Mouse (Mus musculus) lung, embryonic 14.5 days (tissue): ENCODE measurements around the gene Tspan10. TPM values are rescaled to one million over a fixed set of nuclear protein-coding genes. Genes with fewer than 3 reads are reported as not detected.
"Not testable (repeated sequence)": the region's sequence is repeated elsewhere in the genome, so short reads cannot be mapped to it uniquely, and the experiment has no call there.

ENCODE experiments used
- ATAC-seq: fragments of 200-750 bp; cut with Nextera tagmentation; 2 replicates; pipeline ENCODE4 v1.8.0; 2017; ENCODE audit warnings: mild to moderate bottlenecking, moderate TSS enrichment, moderate library complexity; ENCODE audit not compliant: insufficient read depth
- DNase-seq: peaks from one replicate; pipeline ENCODE4 v3.0.0-alpha.2; 2015
- H3K27ac ChIP-seq: fragments of 300-500 bp; sonication (generic); 2 replicates; pipeline ENCODE4 v1.5.1; 2014; ENCODE audit warnings: low read depth, mild to moderate bottlenecking, moderate library complexity
- H3K27me3 ChIP-seq: fragments of 300-500 bp; sonication (generic); 2 replicates; pipeline ENCODE4 v1.6.1; 2014; ENCODE audit warnings: low read length, control low read depth; ENCODE audit not compliant: insufficient read depth
- H3K36me3 ChIP-seq: fragments of 300-500 bp; sonication (generic); 2 replicates; pipeline ENCODE4 v1.6.1; 2014; ENCODE audit warnings: control low read depth; ENCODE audit not compliant: insufficient read depth
- H3K4me1 ChIP-seq: fragments of 300-500 bp; sonication (generic); 2 replicates; pipeline ENCODE4 v1.6.1; 2014; ENCODE audit warnings: antibody characterized with exemption, control low read depth; ENCODE audit not compliant: insufficient read depth
- H3K4me2 ChIP-seq: fragments of 300-500 bp; sonication (generic); 2 replicates; pipeline ENCODE4 v1.6.1; 2014; ENCODE audit warnings: mild to moderate bottlenecking
- H3K4me3 ChIP-seq: fragments of 300-500 bp; sonication (generic); 2 replicates; pipeline ENCODE4 v1.5.1; 2014; ENCODE audit warnings: low read depth, low read length
- H3K9ac ChIP-seq: fragments of 300-500 bp; sonication (generic); 2 replicates; pipeline ENCODE4 v1.6.1; 2014
- H3K9me3 ChIP-seq: fragments of 300-500 bp; sonication (generic); 2 replicates; pipeline ENCODE4 v1.6.1; 2016; ENCODE audit warnings: low read depth, low read length, control low read depth
- CTCF ChIP-seq: IDR thresholded peaks from 2 replicates; pipeline ENCODE4 v1.5.1; 2016; ENCODE audit warnings: antibody characterized with exemption, low read depth
- WGBS: fragments of 180-500 bp; shearing (Covaris S2); extraction: QIAGEN DNeasy Blood & Tissue Kit; methylation state at CpG from one replicate; pipeline ENCODE4 v1.1.7; 2014; 5-methylcytosine and 5-hydroxymethylcytosine counted together
- polyA plus RNA-seq: library from polyadenylated mRNA; unstranded; fragments of >200 nt; fragmentation: Nextera tagmentation; extraction: Ambion mirVana; gene quantifications from 2 replicates; pipeline ENCODE4 v1.2.1, GENCODE M21; 2014

The Tspan10 gene
- polyA plus RNA-seq: not detected in 2 replicates

GRCm38 (mm10) chr11:120442344-120442743, at the start of gene Tspan10:
Gene Tspan10, plus strand, starts transcription at chr11:120442644.
- Histone ChIP-seq H3K27ac (no peak within 1 kb of the TSS), H3K9me3 (no peaks in the 10 kb centered on the region), H3K4me3 (no peak within 1 kb of the TSS), H3K27me3 (no peaks in the 10 kb centered on the region), H3K36me3 (no peaks in the 10 kb centered on the region), H3K4me1 (no peaks in the 10 kb centered on the region), H3K9ac (no peak within 1 kb of the TSS), H3K4me2 (no peak within 1 kb of the TSS)
- no peak for TF ChIP-seq CTCF
- ATAC-seq (no peak), DNase-seq (no peak)
- 84% methylated on average over 3 of the region's 3 CpGs for WGBS

- DNase-seq: no peak
- H3K4me2 ChIP-seq: no peak overlapping the region
- 80% methylated on average over 4 of the region's 4 CpGs for WGBS
- H3K9me3 ChIP-seq: no peaks in the 10 kb centered on the region
- H3K9ac ChIP-seq: no peak overlapping the region
- peaks cover 66% of the 10 kb centered on the region for H3K36me3 ChIP-seq
- H3K4me1 ChIP-seq: no peaks in the 10 kb centered on the region
- ATAC-seq: no peak
- no peak for TF ChIP-seq CTCF
- H3K4me3 ChIP-seq: no peak overlapping the region
- H3K27ac ChIP-seq: no peak overlapping the region
- no peaks in the 10 kb centered on the region for H3K27me3 ChIP-seq
Measured at GRCm38 (mm10) chr11:120395661-120396060, 46.8 kb upstream of the Tspan10 start.

GRCm38 (mm10) chr11:120397602-120398001, 44.8 kb upstream of the Tspan10 start:
- peaks cover 79% of the 10 kb centered on the region for H3K36me3 ChIP-seq
- no peaks in the 10 kb centered on the region for H3K27me3 ChIP-seq

GRCm38 (mm10) chr11:120399319-120399718, 43.1 kb upstream of the Tspan10 start:
- Histone ChIP-seq H3K4me1 (no peaks in the 10 kb centered on the region), H3K9ac (no peak overlapping the region), H3K9me3 (no peaks in the 10 kb centered on the region), H3K36me3 (peaks cover 79% of the 10 kb centered on the region), H3K4me3 (no peak overlapping the region), H3K27me3 (no peaks in the 10 kb centered on the region), H3K4me2 (no peak overlapping the region), H3K27ac (no peak overlapping the region)
- TF ChIP-seq CTCF: no peak
- WGBS: 97% methylated on average over 2 of the region's 2 CpGs
- no peak for DNase-seq
- ATAC-seq: no peak

More at GRCm38 (mm10) chr11:120397602-120398001, 44.8 kb upstream of the Tspan10 start:
- H3K4me2 ChIP-seq: no peak overlapping the region
- no peaks in the 10 kb centered on the region for H3K4me1 ChIP-seq
- no peak overlapping the region for H3K4me3 ChIP-seq
- DNase-seq (no peak), ATAC-seq (no peak)
- no peak overlapping the region for H3K27ac ChIP-seq
- WGBS: 69% methylated on average over 2 of the region's 2 CpGs
- H3K9me3 ChIP-seq: no peaks in the 10 kb centered on the region
- no peak for TF ChIP-seq CTCF
- no peak overlapping the region for H3K9ac ChIP-seq

- H3K9me3 ChIP-seq: no peaks in the 10 kb centered on the region
- DNase-seq (no peak), ATAC-seq (no peak)
- no peak for TF ChIP-seq CTCF
- H3K27me3 ChIP-seq: no peaks in the 10 kb centered on the region
- peaks cover 98% of the 10 kb centered on the region for H3K36me3 ChIP-seq
- WGBS: 93% methylated on average over 1 of the region's 1 CpGs
- no peak overlapping the region for H3K4me2 ChIP-seq
- no peak overlapping the region for H3K9ac ChIP-seq
- H3K4me3 ChIP-seq: no peak overlapping the region
- no peak overlapping the region for H3K27ac ChIP-seq
- H3K4me1 ChIP-seq: no peaks in the 10 kb centered on the region
Measured at GRCm38 (mm10) chr11:120404814-120405213, 37.6 kb upstream of the Tspan10 start.

GRCm38 (mm10) chr11:120405867-120406266, 36.6 kb upstream of the Tspan10 start:
- H3K4me3 ChIP-seq: no peak overlapping the region
- no peaks in the 10 kb centered on the region for H3K27me3 ChIP-seq
- ATAC-seq (no peak), DNase-seq (no peak)
- H3K36me3 ChIP-seq: peaks cover 98% of the 10 kb centered on the region
- no peak overlapping the region for H3K9ac ChIP-seq
- no peak overlapping the region for H3K27ac ChIP-seq
- no peaks in the 10 kb centered on the region for H3K4me1 ChIP-seq
- 85% methylated on average over 3 of the region's 3 CpGs for WGBS
- no peak overlapping the region for H3K4me2 ChIP-seq
- no peak for TF ChIP-seq CTCF
- no peaks in the 10 kb centered on the region for H3K9me3 ChIP-seq

GRCm38 (mm10) chr11:120406445-120406844, 36.0 kb upstream of the Tspan10 start:
- DNase-seq (no peak), ATAC-seq (no peak)
- Histone ChIP-seq H3K4me2 (no peak overlapping the region), H3K36me3 (peaks cover 98% of the 10 kb centered on the region), H3K9ac (no peak overlapping the region), H3K4me3 (no peak overlapping the region), H3K9me3 (no peaks in the 10 kb centered on the region), H3K27ac (no peak overlapping the region), H3K4me1 (no peaks in the 10 kb centered on the region), H3K27me3 (no peaks in the 10 kb centered on the region)
- TF ChIP-seq CTCF: no peak
- 84% methylated on average over 1 of the region's 1 CpGs for WGBS

- not testable (repeated sequence) for H3K9ac ChIP-seq, H3K27ac ChIP-seq, H3K9me3 ChIP-seq, ATAC-seq, H3K4me1 ChIP-seq, H3K27me3 ChIP-seq, DNase-seq, H3K4me3 ChIP-seq, H3K4me2 ChIP-seq
- H3K36me3 ChIP-seq: peaks cover 92% of the 10 kb centered on the region
- 96% methylated on average over 7 of the region's 10 CpGs for WGBS
Measured at GRCm38 (mm10) chr11:120413621-120414020, 28.8 kb upstream of the Tspan10 start.
